Mouse (Mus musculus) lung, adult 2 months (tissue): ENCODE data around the gene H2-Eb2.

Source experiments
- CTCF ChIP-seq: fragments of 200-500 bp; IDR thresholded peaks from 2 replicates; pipeline ENCODE4 v1.5.1; 2011; ENCODE audit warnings: mild to moderate bottlenecking, low read length, control low read depth; ENCODE audit not compliant: insufficient read depth
- POLR2A ChIP-seq: fragments of 200-500 bp; IDR thresholded peaks from 2 replicates; pipeline ENCODE4 v1.6.1; 2011; ENCODE audit warnings: low read depth, mild to moderate bottlenecking, control low read depth, low read length, borderline replicate concordance; ENCODE audit errors: extremely low read depth

- TF ChIP-seq CTCF (no peak), POLR2A (no peak)
Measured at GRCm38 (mm10) chr17:34300071-34300470, 25.4 kb upstream of the H2-Eb2 start.
